Comparison of ENCODE assay signal across 8 mouse cellular contexts in the genomic region with DNA sequence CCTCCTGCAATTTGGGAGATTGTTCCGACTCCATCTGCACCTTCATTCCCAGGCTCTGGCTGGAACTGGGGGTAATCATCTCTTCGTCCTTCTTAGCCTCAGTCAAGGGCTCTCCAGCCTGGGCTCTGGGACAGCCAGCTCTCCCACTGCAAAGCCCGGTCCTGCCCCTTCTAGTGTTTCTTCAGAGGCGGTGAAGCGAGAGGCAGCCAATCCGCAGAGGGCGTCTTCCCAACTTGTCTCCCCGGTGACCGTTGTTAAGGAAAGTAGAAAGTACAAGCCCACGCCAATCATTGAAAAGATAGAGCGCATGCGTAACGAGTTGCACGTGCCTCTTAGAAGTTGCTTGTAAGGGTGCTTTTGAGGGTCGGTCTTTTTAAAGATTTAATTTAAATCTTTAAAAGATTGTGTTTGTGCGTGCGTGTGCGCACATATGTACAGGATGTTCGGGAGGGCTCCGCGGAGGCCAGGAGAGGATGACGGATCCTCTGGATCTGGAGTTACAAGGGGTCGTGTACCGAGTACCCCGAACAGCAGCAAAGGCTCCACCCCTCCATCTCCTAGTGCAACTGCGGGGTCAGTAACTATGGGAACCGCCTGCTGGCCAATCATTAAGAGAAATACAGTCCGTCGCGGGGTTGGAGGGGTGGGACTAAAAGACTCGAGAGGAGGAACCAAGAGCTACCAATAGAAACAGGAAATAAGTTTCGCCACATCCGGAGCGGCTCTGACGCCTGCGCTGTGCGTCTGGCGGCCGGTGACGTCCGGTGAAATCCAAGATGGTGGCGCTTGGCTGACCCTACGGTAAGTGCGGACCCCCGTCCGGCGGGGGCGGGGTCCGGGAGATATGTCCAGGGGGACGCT. TPM values are rescaled to one million over a fixed set of nuclear protein-coding genes. Genes with fewer than 3 reads are reported as not detected.
DNase-seq lines count a peak whose midpoint lies in the region; ATAC-seq lines count a peak whose summit lies in the region.

Ccdc189 (minus strand) TSS at position 585 of the 861 bp plus-strand sequence.
Rnf40 (plus strand) TSS at position 757 of the 861 bp plus-strand sequence.

- H3K27ac ChIP-seq in heart, embryonic 10.5 days, result peak within 1 kb of the TSS; percentile 92
- peak within 1 kb of the TSS; percentile 83 for H3K27ac ChIP-seq in kidney, embryonic 15.5 days

- WGBS in heart, embryonic 10.5 days, result under 1% methylated on average over 50 of the region's 50 CpGs
- WGBS in kidney, embryonic 15.5 days, result under 1% methylated on average over 50 of the region's 50 CpGs

- H3K27me3 ChIP-seq in heart, embryonic 10.5 days (ENCODE audit: insufficient read depth, poor library complexity, severe bottlenecking), result no peaks in the 10 kb centered on the region
- H3K27me3 ChIP-seq in kidney, embryonic 15.5 days, result no peaks in the 10 kb centered on the region

- peak; percentile 85 for ATAC-seq in erythroblast, adult 5-6 weeks (replicated peaks; ENCODE audit: low FRiP score, poor library complexity, severe bottlenecking)
- ATAC-seq in kidney, embryonic 15.5 days (replicated peaks; ENCODE audit: low FRiP score), result peak; percentile 98
- peak; percentile 90 for ATAC-seq in monocyte, adult 5-6 weeks (replicated peaks; ENCODE audit: insufficient number of reproducible peaks, low FRiP score, low TSS enrichment, poor library complexity, severe bottlenecking)

- peaks cover 29% of the 10 kb centered on the region for H3K4me1 ChIP-seq in heart, embryonic 10.5 days
- H3K4me1 ChIP-seq in kidney, embryonic 15.5 days, result peaks cover 19% of the 10 kb centered on the region

- H3K4me2 ChIP-seq in kidney, embryonic 15.5 days, result peak within 1 kb of the TSS; percentile 78

- H3K36me3 ChIP-seq in heart, embryonic 10.5 days, result peaks cover 63% of the 10 kb centered on the region
- H3K36me3 ChIP-seq in kidney, embryonic 15.5 days, result peaks cover 62% of the 10 kb centered on the region

- DNase-seq in B cell, adult 2 months, result peak; percentile 89 to 94
- DNase-seq in brain, adult 2 months (ENCODE audit: low read depth, low spot score), result peak; percentile 99
- peak; percentile 99 for DNase-seq in heart, embryonic 10.5 days (ENCODE audit: low spot score)
- peak; percentile 94 for DNase-seq in liver
- DNase-seq in spleen, postnatal 4 days (ENCODE audit: low spot score in 2 of 2), result peak; percentile 91

- peak within 1 kb of the TSS; percentile 83 for H3K9ac ChIP-seq in kidney, embryonic 15.5 days

- no peaks in the 10 kb centered on the region for H3K9me3 ChIP-seq in heart, embryonic 10.5 days
- H3K9me3 ChIP-seq in kidney, embryonic 15.5 days (replicated peaks), result no peaks in the 10 kb centered on the region

- H3K4me3 ChIP-seq in heart, embryonic 10.5 days, result peak within 1 kb of the TSS; percentile 85
- H3K4me3 ChIP-seq in kidney, embryonic 15.5 days (replicated peaks), result peak within 1 kb of the TSS; percentile 84

RNA-seq across cellular contexts. Expression of gene Ccdc189, which starts in this region (rescaled TPM):
- 4.0 and 14.0 TPM in 2 replicates for total RNA-seq in erythroblast, adult 5-6 weeks (2015; ENCODE audit: low replicate concordance)
- 26.1 and 31.4 TPM in 2 replicates for total RNA-seq in erythroblast, adult 5-6 weeks (2017; ENCODE audit: low replicate concordance)
- 9.5 and 10.2 TPM in 2 replicates for polyA plus RNA-seq in heart, embryonic 10.5 days (2016; fragmentation: Nextera tagmentation; extraction: Ambion mirVana)
- polyA plus RNA-seq in kidney, embryonic 15.5 days (2015; fragmentation: Nextera tagmentation; extraction: Ambion mirVana), result 14.1 and 16.4 TPM in 2 replicates
- total RNA-seq in monocyte, adult 5-6 weeks (2017), result 1.1 to 2.8 TPM (median 2.6 TPM) in 3 replicates

RNA-seq across cellular contexts. Expression of gene Rnf40, which starts in this region (rescaled TPM):
- total RNA-seq in erythroblast, adult 5-6 weeks (2015; ENCODE audit: low replicate concordance), result 17.1 and 18.1 TPM in 2 replicates
- total RNA-seq in erythroblast, adult 5-6 weeks (2017; ENCODE audit: low replicate concordance), result 41.8 and 86.0 TPM in 2 replicates
- polyA plus RNA-seq in heart, embryonic 10.5 days (2016; fragmentation: Nextera tagmentation; extraction: Ambion mirVana), result 37.5 and 46.3 TPM in 2 replicates
- 47.2 and 48.3 TPM in 2 replicates for polyA plus RNA-seq in kidney, embryonic 15.5 days (2015; fragmentation: Nextera tagmentation; extraction: Ambion mirVana)
- 67.4 to 77.5 TPM (median 69.4 TPM) in 3 replicates for total RNA-seq in monocyte, adult 5-6 weeks (2017)

Comparison
In these comparisons a context has a peak if more than half of its experiments do, and no peak if none do; other contexts are left out.
1. Peak in every context shown above with its lines: DNase-seq, ATAC-seq, H3K4me3 ChIP-seq and H3K27ac ChIP-seq.